Mouse (Mus musculus): ENCODE data around the gene Yipf6. TPM values are rescaled to one million over a fixed set of nuclear protein-coding genes. Genes with fewer than 3 reads are reported as not detected.
A peak's percentile ranks its signal among the peaks of the same experiment; 100 is the strongest.
"Not testable (repeated sequence)": the region's sequence is repeated elsewhere in the genome, so short reads cannot be mapped to it uniquely, and the experiment has no call there.

The Yipf6 gene
- 10 to 100 TPM; 14.8 to 19.3 TPM for total RNA-seq (2021)
- long read RNA-seq, experiment 1, full-length matches to known transcripts, result 14 of 18 reads
- long read RNA-seq, experiment 1, partial matches to known transcripts, result 0 of 18 reads
- long read RNA-seq, experiment 1, other reads (novel, unspliced or antisense), result 4 of 18 reads
- long read RNA-seq, experiment 2, full-length matches to known transcripts, result 7 of 10 reads
- long read RNA-seq, experiment 2, partial matches to known transcripts, result 0 of 10 reads
- long read RNA-seq, experiment 2, other reads (novel, unspliced or antisense), result 3 of 10 reads

- no peak for DNase-seq
Measured at GRCm38 (mm10) chrX:98936101-98936500, at the start of gene Yipf6. Gene Yipf6 (plus strand): TSS chrX:98936316.

- DNase-seq, result no peak
Measured at GRCm38 (mm10) chrX:98890072-98890405, 46.1 kb upstream of the Yipf6 start.

DNA sequence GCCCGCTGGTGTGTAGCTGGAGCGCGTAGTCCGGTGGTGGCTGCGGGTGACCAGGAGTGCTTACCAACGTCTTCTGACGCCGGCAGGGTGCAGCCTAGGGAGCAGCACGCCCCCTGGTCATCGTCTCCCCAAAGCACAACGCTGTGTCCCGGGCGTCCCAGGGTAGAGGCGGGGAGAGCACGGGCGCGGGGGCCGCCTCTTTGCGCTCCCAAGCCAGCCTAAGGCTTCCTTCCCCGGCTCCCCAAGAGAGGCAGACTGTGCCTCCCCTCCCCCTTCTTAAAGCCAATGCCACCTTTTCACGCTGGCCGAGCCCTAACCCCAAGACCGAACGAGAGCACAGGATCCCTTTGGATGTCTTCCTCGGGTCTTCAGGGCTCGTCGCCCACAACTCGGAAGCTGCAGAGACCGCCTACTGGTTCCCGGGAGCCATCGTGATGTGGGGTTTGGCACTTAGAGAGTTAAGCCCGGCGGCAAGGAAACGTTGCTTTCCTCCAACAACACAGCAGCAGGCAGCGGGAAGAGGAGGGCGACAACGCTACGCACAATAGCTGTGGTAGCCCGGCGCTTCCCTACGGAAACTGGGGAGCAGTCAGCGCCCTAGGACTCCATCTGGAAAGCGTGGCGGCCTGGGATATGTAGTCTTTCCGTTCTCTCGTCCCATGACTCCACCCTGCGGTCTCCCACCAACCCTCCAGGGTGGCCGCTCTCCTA lies 45.6 kb upstream of the Yipf6 start, which contains the start of gene Ophn1:
Gene Ophn1 (minus strand): TSS at position 620 of the 711 bp plus-strand sequence.
- DNase-seq, result peak; percentile 78 to 85

DNA sequence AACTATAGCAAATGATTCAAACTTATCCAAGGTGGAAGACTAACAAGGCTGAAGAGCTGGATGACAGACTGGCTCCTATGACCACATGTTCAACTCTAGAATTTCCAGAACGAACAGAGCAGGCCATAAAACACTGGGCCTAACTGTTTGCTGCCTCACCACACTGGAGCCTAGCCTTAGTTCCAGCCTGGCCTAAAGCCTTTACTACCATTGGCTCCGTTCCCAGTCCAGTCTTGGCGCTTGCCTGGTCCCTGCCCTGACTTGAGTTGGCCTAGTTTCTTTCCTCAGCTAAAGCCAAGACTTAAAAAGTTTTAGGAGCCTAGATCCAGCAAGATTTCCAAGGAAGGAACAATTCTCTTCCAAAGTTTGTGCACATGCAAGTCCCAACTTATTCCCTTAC lies 37.8 kb upstream of the Yipf6 start:
- DNase-seq, result peak; percentile 63 to 73

GRCm38 (mm10) chrX:98904226-98904625 lies 31.9 kb upstream of the Yipf6 start:
- DNase-seq, result no peak

DNA sequence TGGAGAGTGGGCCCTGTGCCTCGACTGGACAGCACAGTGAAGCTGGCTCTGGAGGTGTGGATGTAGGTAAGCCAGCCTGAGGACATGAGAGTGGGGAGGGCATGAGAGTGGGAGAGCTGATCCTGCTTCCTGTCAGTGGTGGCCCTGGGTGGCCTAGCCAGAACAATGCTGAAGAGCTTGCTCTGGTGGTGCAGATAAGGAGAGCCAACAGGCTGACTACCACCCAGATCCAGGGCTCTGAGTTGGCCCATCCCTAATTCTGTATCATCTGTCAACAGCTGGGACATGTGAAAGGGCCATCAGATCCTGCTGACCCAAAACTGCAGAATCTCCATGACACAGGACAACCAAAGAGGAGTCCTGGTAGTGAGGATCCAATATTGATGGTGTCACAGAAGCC lies 27.2 kb upstream of the Yipf6 start:
- no peak for DNase-seq

- peak; percentile 45 to 65 for DNase-seq
Measured at GRCm38 (mm10) chrX:98919423-98919822, 16.7 kb upstream of the Yipf6 start.

GRCm38 (mm10) chrX:98936707-98937554 lies 815 bp downstream of the Yipf6 start:
- peak; percentile 95 to 96 for DNase-seq

GRCm38 (mm10) chrX:98937555-98938294 lies 1.6 kb downstream of the Yipf6 start:
- DNase-seq, result peak; percentile 93 to 95

- no peak for DNase-seq
Measured at GRCm38 (mm10) chrX:98953941-98954340, 17.8 kb downstream of the Yipf6 start.

GRCm38 (mm10) chrX:98958287-98958686 lies 22.2 kb downstream of the Yipf6 start:
- no peak for DNase-seq

GRCm38 (mm10) chrX:98959050-98959449 lies 22.9 kb downstream of the Yipf6 start:
- DNase-seq, result no peak

- DNase-seq, result no peak
Measured at GRCm38 (mm10) chrX:98963742-98964141, 27.6 kb downstream of the Yipf6 start.

GRCm38 (mm10) chrX:98964513-98964912 lies 28.4 kb downstream of the Yipf6 start:
- no peak for DNase-seq

GRCm38 (mm10) chrX:98986611-98987010 lies 50.5 kb downstream of the Yipf6 start:
- not testable (repeated sequence) for DNase-seq

DNA sequence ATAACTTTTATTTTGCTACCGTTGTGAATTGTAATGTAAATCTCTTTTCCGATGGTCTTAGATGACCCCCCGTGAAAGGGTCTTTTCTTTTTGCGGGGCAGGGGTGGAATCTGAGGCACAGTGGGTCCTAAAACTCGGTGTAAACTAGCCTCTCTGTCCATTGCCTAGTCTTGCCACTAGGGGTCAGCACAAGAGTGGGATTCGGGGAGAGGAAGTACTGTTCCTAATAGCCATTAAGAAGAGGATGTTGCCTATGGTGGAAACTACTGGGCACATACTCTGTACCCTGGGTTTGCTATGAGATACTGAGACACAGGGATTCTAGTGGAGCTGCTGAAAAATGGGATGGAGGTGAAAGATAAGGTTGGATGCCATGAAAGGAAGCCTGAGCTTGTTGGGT lies 53.5 kb downstream of the Yipf6 start:
- DNase-seq, result peak; percentile 62 to 85

Other genes starting within 250 kb of the Yipf6 start
- gene Ophn1, start 45.3 kb upstream of the Yipf6 start, total RNA-seq (2021), result 1 to 10 TPM; 4.2 to 7.5 TPM
- 10 to 100 TPM; 28.1 to 30.4 TPM for gene Stard8, start 66.9 kb downstream of the Yipf6 start, total RNA-seq (2021)
- gene Efnb1, start 199.8 kb downstream of the Yipf6 start, total RNA-seq (2021), result 10 to 100 TPM; 16.3 to 16.4 TPM

All from heart, adult 18-20 months (tissue).